ENCODE assay signal across 18 mouse cellular contexts in genomic region chr16:27385649-27386048, GRCm38 (mm10). TPM values are rescaled to one million over a fixed set of nuclear protein-coding genes. Genes with fewer than 3 reads are reported as not detected.
"Had no signal": no experiment of that assay in that cellular context is flagged by ENCODE, and none has a peak within 500 bp of the region (broad histone marks: within the 10 kb centered on the region; RNA-seq: fewer than 3 reads in every experiment).

No protein-coding gene starts in this region.

- H3K4me2 ChIP-seq: kidney, embryonic 15.5 days; liver, embryonic 11.5 days; liver, embryonic 15.5 days; lung, embryonic 14.5 days; midbrain, embryonic 12.5 days had no signal

- H3K36me3 ChIP-seq: kidney, embryonic 15.5 days; limb, embryonic 10.5 days; liver, embryonic 15.5 days; midbrain, embryonic 12.5 days had no signal

- H3K27ac ChIP-seq: kidney, embryonic 15.5 days; limb, embryonic 10.5 days; liver, embryonic 15.5 days; midbrain, embryonic 12.5 days had no signal

- H3K9me3 ChIP-seq: kidney, embryonic 15.5 days; limb, embryonic 10.5 days; liver, embryonic 15.5 days; megakaryocyte, embryonic 14.5 days; midbrain, embryonic 12.5 days had no signal

- DNase-seq: kidney, adult 2 months; kidney, postnatal 25 days; lung, embryonic 14.5 days; lung, postnatal 10 days; lung, postnatal 4 days; right cerebral cortex, postnatal 14 days; thymus, postnatal 36 days had no signal

- H3K9ac ChIP-seq: kidney, embryonic 15.5 days; liver, embryonic 15.5 days; lung, embryonic 14.5 days; midbrain, embryonic 12.5 days had no signal

- H3K4me3 ChIP-seq: kidney, embryonic 15.5 days; limb, embryonic 10.5 days; liver, embryonic 15.5 days; megakaryocyte, embryonic 14.5 days; midbrain, embryonic 12.5 days had no signal

- H3K27me3 ChIP-seq: kidney, embryonic 15.5 days; liver, embryonic 15.5 days; megakaryocyte, embryonic 14.5 days; midbrain, embryonic 12.5 days had no signal

- ATAC-seq: midbrain, embryonic 16.5 days had no signal

RNA-seq across cellular contexts. Expression of gene Uts2b, which starts 15.6 kb away (rescaled TPM):
- total RNA-seq: layer of hippocampus, postnatal 10 days; left cerebral cortex, postnatal 14 days had no signal
- polyA plus RNA-seq: kidney, adult 2 months; kidney, embryonic 15.5 days; liver, embryonic 11.5 days; liver, embryonic 15.5 days; lung, embryonic 14.5 days; midbrain, embryonic 12.5 days; small intestine, adult 2 months; thymus, postnatal 0 days had no signal
